Mouse (Mus musculus): ENCODE results near the gene Tnfaip3.
A peak's percentile ranks its signal among the peaks of the same experiment; 100 is the strongest.

DNA sequence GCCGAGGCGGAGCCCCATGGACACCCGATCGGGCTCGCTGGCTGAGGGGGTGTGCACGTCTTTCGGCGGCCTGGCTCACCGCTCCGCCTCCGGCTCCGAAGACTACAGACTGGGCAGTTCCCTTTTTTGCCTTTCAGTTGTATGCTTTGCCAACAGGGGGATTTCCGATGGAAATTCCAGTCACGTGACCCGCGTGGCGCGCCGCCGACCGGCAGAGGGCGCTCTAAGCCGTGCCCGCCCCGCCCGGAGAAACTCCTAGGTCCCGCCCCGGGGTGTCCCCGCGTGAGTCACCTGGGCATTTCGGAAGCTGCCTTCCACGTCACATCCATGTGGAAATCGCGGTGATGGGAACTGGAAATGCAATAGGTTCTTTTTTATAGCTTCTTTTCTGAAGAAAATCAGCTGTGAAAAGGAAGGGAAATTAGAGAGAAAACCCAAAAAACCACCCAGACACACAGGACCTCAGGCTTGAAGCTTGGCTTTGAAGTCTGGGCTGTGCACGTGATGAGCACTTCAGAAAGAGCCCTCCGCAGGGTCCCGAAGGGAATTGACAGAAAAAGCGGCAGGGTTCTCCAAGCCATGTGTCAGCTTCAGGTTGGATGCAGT lies at the start of gene Tnfaip3:
- TF ChIP-seq CTCF (IDR thresholded peaks at IDR 0.05; ENCODE audit: control insufficient read depth, insufficient read depth, insufficient replicate concordance, low read depth, low read length) (peak; percentile 95), POLR2A (IDR thresholded peaks at IDR 0.05; ENCODE audit: control insufficient read depth, low read depth, low read length) (peak; percentile 69; the same call in 1 of the 2 replicates)
